Comparison of ENCODE assay signal across 17 mouse cellular contexts in genomic region chr2:181048252-181048945, GRCm38 (mm10). TPM values are rescaled to one million over a fixed set of nuclear protein-coding genes. Genes with fewer than 3 reads are reported as not detected.
A peak's percentile ranks its signal among the peaks of the same experiment; 100 is the strongest.
DNase-seq lines count a peak whose midpoint lies in the region; ATAC-seq lines count a peak whose summit lies in the region.
"Had no signal": no experiment of that assay in that cellular context is flagged by ENCODE, and none has a peak within 500 bp of the region (broad histone marks: within the 10 kb centered on the region; RNA-seq: fewer than 3 reads in every experiment).

No protein-coding gene starts in this region.

- H3K4me2 ChIP-seq in neural tube, embryonic 11.5 days (ENCODE audit: low read depth), result no peak overlapping the region
- H3K4me2 ChIP-seq in neural tube, embryonic 15.5 days, result no peak overlapping the region
- H3K4me2 ChIP-seq: embryonic facial prominence, embryonic 15.5 days; stomach, embryonic 15.5 days had no signal

- ATAC-seq in neural tube, embryonic 11.5 days (ENCODE audit: insufficient read depth, low FRiP score, low TSS enrichment), result no peak
- peak; percentile 26; the same call in 1 of the 2 replicates for ATAC-seq in neural tube, embryonic 15.5 days (ENCODE audit: low FRiP score)
- ATAC-seq: intestine, postnatal 0 days; midbrain, embryonic 16.5 days had no signal

- no peaks in the 10 kb centered on the region for H3K9me3 ChIP-seq in neural tube, embryonic 11.5 days (ENCODE audit: control insufficient read depth, low read length)
- H3K9me3 ChIP-seq in neural tube, embryonic 15.5 days (replicated peaks), result no peaks in the 10 kb centered on the region
- H3K9me3 ChIP-seq: embryonic facial prominence, embryonic 15.5 days; stomach, embryonic 15.5 days had no signal

- DNase-seq in heart, postnatal 10 days, result peak; percentile 18 to 19
- no peak for DNase-seq in heart, adult 8-10 months (ENCODE audit: low spot score)
- DNase-seq in neural tube, embryonic 11.5 days (ENCODE audit: low spot score), result no peak
- DNase-seq in neural tube, embryonic 10.5 days (ENCODE audit: extremely low spot score, low spot score), result no peak
- peak; percentile 69 for DNase-seq in cerebellum, adult 11-12 months
- no peak for DNase-seq in urinary bladder, postnatal 4 days (ENCODE audit: low spot score in 2 of 2)
- DNase-seq: lung, postnatal 14 days; right cerebral cortex, postnatal 4 days had no signal

- intact Hi-C loops in heart, postnatal 10 days (cut with DNase I), result loop anchor here (2.0 kb wide), 1 partner anchor 42 kb away; no protein-coding TSS in a partner anchor

- WGBS in neural tube, embryonic 11.5 days, result 57% methylated on average over 7 of the region's 7 CpGs
- 19% methylated on average over 7 of the region's 7 CpGs for WGBS in neural tube, embryonic 15.5 days

- no peak overlapping the region for H3K9ac ChIP-seq in neural tube, embryonic 11.5 days (ENCODE audit: low read length)
- no peak overlapping the region for H3K9ac ChIP-seq in neural tube, embryonic 15.5 days (replicated peaks)
- H3K9ac ChIP-seq: embryonic facial prominence, embryonic 15.5 days; stomach, embryonic 15.5 days had no signal

- H3K4me1 ChIP-seq in neural tube, embryonic 11.5 days (ENCODE audit: control insufficient read depth, insufficient read depth, low read length), result peaks cover 10% of the 10 kb centered on the region; the same call in 1 of the 2 replicates
- peaks cover 12% of the 10 kb centered on the region for H3K4me1 ChIP-seq in neural tube, embryonic 15.5 days
- H3K4me1 ChIP-seq: embryonic facial prominence, embryonic 15.5 days had no signal

- H3K4me3 ChIP-seq in neural tube, embryonic 11.5 days (ENCODE audit: low read depth, low read length), result no peak overlapping the region
- H3K4me3 ChIP-seq in neural tube, embryonic 15.5 days (replicated peaks), result no peak overlapping the region
- H3K4me3 ChIP-seq: embryonic facial prominence, embryonic 15.5 days; left cerebral cortex, adult 2 months; stomach, embryonic 15.5 days had no signal

- no peaks in the 10 kb centered on the region for H3K36me3 ChIP-seq in neural tube, embryonic 11.5 days (ENCODE audit: control insufficient read depth, insufficient read depth, low read length)
- no peaks in the 10 kb centered on the region for H3K36me3 ChIP-seq in neural tube, embryonic 15.5 days
- H3K36me3 ChIP-seq: embryonic facial prominence, embryonic 15.5 days; stomach, embryonic 15.5 days had no signal

- H3K27me3 ChIP-seq in neural tube, embryonic 11.5 days (ENCODE audit: control insufficient read depth, insufficient read depth, low read length), result no peaks in the 10 kb centered on the region
- no peaks in the 10 kb centered on the region for H3K27me3 ChIP-seq in neural tube, embryonic 15.5 days (replicated peaks)
- H3K27me3 ChIP-seq: embryonic facial prominence, embryonic 15.5 days had no signal

- H3K27ac ChIP-seq in neural tube, embryonic 11.5 days (ENCODE audit: low read depth, low read length), result 0 out of 2 replicates have a peak overlapping the region, but pooled peaks have one; percentile 34
- H3K27ac ChIP-seq in neural tube, embryonic 15.5 days (replicated peaks), result no peak overlapping the region
- H3K27ac ChIP-seq: embryonic facial prominence, embryonic 15.5 days; left cerebral cortex, adult 2 months; stomach, embryonic 15.5 days had no signal

RNA-seq across cellular contexts. Expression of gene Chrna4, which starts 5.1 kb away (rescaled TPM):
- total RNA-seq in heart, postnatal 10 days (2021), result under 1 TPM; 0.12 to 0.34 TPM
- total RNA-seq in heart, adult 8-10 months (2022), result not detected
- 61.4 and 68.5 TPM in 2 replicates for polyA plus RNA-seq in neural tube, embryonic 11.5 days (2014; fragmentation: Nextera tagmentation; extraction: Ambion mirVana)
- 38.9 and 47.4 TPM in 2 replicates for polyA plus RNA-seq in neural tube, embryonic 15.5 days (2015; fragmentation: Nextera tagmentation; extraction: Ambion mirVana)
- total RNA-seq: CH12.LX; heart, postnatal 25 days; neutrophil, adult 5-6 weeks had no signal

Comparison
In these comparisons a context has a peak if more than half of its experiments do, and no peak if none do; other contexts are left out.
1. DNase-seq: peak in heart, postnatal 10 days (2 of 2) and cerebellum, adult 11-12 months (single experiment); none in heart, adult 8-10 months (single experiment), neural tube, embryonic 11.5 days (single experiment), neural tube, embryonic 10.5 days (single experiment) and urinary bladder, postnatal 4 days (0 of 2).